Mouse (Mus musculus): ENCODE results near the gene Klk13. TPM values are rescaled to one million over a fixed set of nuclear protein-coding genes. Genes with fewer than 3 reads are reported as not detected.
"Not testable (repeated sequence)": the region's sequence is repeated elsewhere in the genome, so short reads cannot be mapped to it uniquely, and the experiment has no call there.

Klk13 gene
- not detected for total RNA-seq (2021)
- long read RNA-seq, experiment 1, result 0 reads
- long read RNA-seq, experiment 2, result 0 reads

GRCm38 (mm10) chr7:43712267-43712666, at the start of gene Klk13:
Klk13 (plus strand) TSS chr7:43712567.
- no peak for DNase-seq (ENCODE audit: low spot score in 2 of 2)

GRCm38 (mm10) chr7:43662804-43663203, 49.6 kb upstream of the Klk13 start:
- no peak for DNase-seq (ENCODE audit: low spot score in 2 of 2)

GRCm38 (mm10) chr7:43667221-43667620, 45.1 kb upstream of the Klk13 start:
- not testable (repeated sequence) for DNase-seq (ENCODE audit: low spot score in 2 of 2)

- no peak for DNase-seq (ENCODE audit: low spot score in 2 of 2)
Observed at GRCm38 (mm10) chr7:43668582-43668981, 43.8 kb upstream of the Klk13 start.

- DNase-seq (ENCODE audit: low spot score in 2 of 2), result no peak
Observed at GRCm38 (mm10) chr7:43671064-43671808, 41.1 kb upstream of the Klk13 start.

GRCm38 (mm10) chr7:43671809-43672580, 40.4 kb upstream of the Klk13 start, which contains the start of gene Ctu1:
Ctu1 (plus strand) TSS chr7:43672016.
- peak; percentile 86 to 92 for DNase-seq (ENCODE audit: low spot score in 2 of 2)

GRCm38 (mm10) chr7:43672581-43673260, 39.6 kb upstream of the Klk13 start:
- no peak for DNase-seq (ENCODE audit: low spot score in 2 of 2)

GRCm38 (mm10) chr7:43675091-43675490, 37.3 kb upstream of the Klk13 start:
- no peak for DNase-seq (ENCODE audit: low spot score in 2 of 2)

- peak; percentile 42 to 63 for DNase-seq (ENCODE audit: low spot score in 2 of 2)
Observed at GRCm38 (mm10) chr7:43678517-43678916, 33.9 kb upstream of the Klk13 start.

GRCm38 (mm10) chr7:43680960-43681359, 31.4 kb upstream of the Klk13 start:
- DNase-seq (ENCODE audit: low spot score in 2 of 2), result peak; percentile 57 to 61

GRCm38 (mm10) chr7:43682511-43682910, 29.9 kb upstream of the Klk13 start:
- not testable (repeated sequence) for DNase-seq (ENCODE audit: low spot score in 2 of 2)

GRCm38 (mm10) chr7:43685088-43685487, 27.3 kb upstream of the Klk13 start:
- DNase-seq (ENCODE audit: low spot score in 2 of 2), result no peak

- no peak for DNase-seq (ENCODE audit: low spot score in 2 of 2)
Observed at GRCm38 (mm10) chr7:43690118-43690517, 22.2 kb upstream of the Klk13 start, which contains the start of gene Klk14. Klk14 (plus strand) TSS chr7:43690418.

GRCm38 (mm10) chr7:43710031-43710430, 2.3 kb upstream of the Klk13 start:
- DNase-seq (ENCODE audit: low spot score in 2 of 2), result no peak

GRCm38 (mm10) chr7:43712917-43713316, 550 bp downstream of the Klk13 start:
- DNase-seq (ENCODE audit: low spot score in 2 of 2), result no peak

GRCm38 (mm10) chr7:43713741-43714351, 1.5 kb downstream of the Klk13 start:
- no peak for DNase-seq (ENCODE audit: low spot score in 2 of 2)

- peak in 1 of 2 experiments; percentile 16 for DNase-seq (ENCODE audit: low spot score in 2 of 2)
Observed at GRCm38 (mm10) chr7:43747788-43748187, 35.4 kb downstream of the Klk13 start.

- no peak for DNase-seq (ENCODE audit: low spot score in 2 of 2)
Observed at GRCm38 (mm10) chr7:43752806-43753205, 40.4 kb downstream of the Klk13 start.

- no peak for DNase-seq (ENCODE audit: low spot score in 2 of 2)
Observed at GRCm38 (mm10) chr7:43766484-43766883, 54.1 kb downstream of the Klk13 start.

GRCm38 (mm10) chr7:43768597-43768996, 56.2 kb downstream of the Klk13 start, which contains the start of gene Klk12:
Klk12 (plus strand) TSS chr7:43768897.
- DNase-seq (ENCODE audit: low spot score in 2 of 2), result no peak

- DNase-seq (ENCODE audit: low spot score in 2 of 2), result no peak
Observed at GRCm38 (mm10) chr7:43769636-43770035, 57.3 kb downstream of the Klk13 start.

Measured in left cerebral cortex, adult 18-20 months (tissue).